Mouse (Mus musculus) CH12.LX (cell line): ENCODE results near the gene Yif1b. TPM values are rescaled to one million over a fixed set of nuclear protein-coding genes. Genes with fewer than 3 reads are reported as not detected.

Source experiments
- DNase-seq: peaks from one replicate; pipeline ENCODE4 v3.0.0-alpha.2; 2013; ENCODE audit errors: extremely low read depth
- H3K27ac ChIP-seq: 2 replicates; pipeline ENCODE4 v1.5.1; 2012; ENCODE audit warnings: low read depth, mild to moderate bottlenecking, control low read depth, moderate library complexity; ENCODE audit not compliant: insufficient read depth
- H3K27me3 ChIP-seq: replicated peaks from 2 replicates; pipeline ENCODE3; 2012; ENCODE audit warnings: inconsistent platforms
- H3K36me3 ChIP-seq, 2 experiments: replicated peaks in 1 of 2; 2 replicates each; pipeline versions ENCODE3 to v1.6.1; 2012; ENCODE audit warnings: inconsistent platforms in 1 of 2, low read length in 1 of 2, mild to moderate bottlenecking in 1 of 2, mixed read lengths in 1 of 2, moderate library complexity in 1 of 2; ENCODE audit not compliant: control insufficient read depth in 1 of 2, insufficient read depth in 1 of 2
- H3K4me1 ChIP-seq, 2 experiments: 2 replicates each; pipeline ENCODE4 v1.6.1; 2012; ENCODE audit warnings: inconsistent platforms in 1 of 2, moderate library complexity in 1 of 2; ENCODE audit not compliant: insufficient read depth in 2 of 2, control insufficient read depth in 1 of 2
- H3K4me2 ChIP-seq: 2 replicates; pipeline ENCODE4 v1.6.1; 2012; ENCODE audit warnings: low read depth, mild to moderate bottlenecking, control low read depth; ENCODE audit not compliant: poor library complexity, insufficient read depth, severe bottlenecking
- H3K4me3 ChIP-seq, 3 experiments: fragments of 150-350 bp in 1 of 3; sonication (generic) in 1 of 3; replicated peaks in 1 of 3; 2 replicates each; pipeline versions ENCODE3 to v1.5.1; 2011 to 2012; ENCODE audit warnings: low read depth in 2 of 3, low read length in 2 of 3, mild to moderate bottlenecking in 2 of 3, moderate library complexity in 2 of 3, control low read depth in 1 of 3, improper control_type of control experiment in 1 of 3, inconsistent platforms in 1 of 3, mixed read lengths in 1 of 3; ENCODE audit not compliant: poor library complexity in 1 of 3
- H3K79me2 ChIP-seq: replicated peaks from 2 replicates; pipeline ENCODE4 v1.6.1; 2012; ENCODE audit warnings: mild to moderate bottlenecking, moderate library complexity; ENCODE audit not compliant: control insufficient read depth, poor library complexity, insufficient read depth, severe bottlenecking; ENCODE audit errors: extremely low read depth
- H3K9ac ChIP-seq: 2 replicates; pipeline ENCODE4 v1.6.1; 2012; ENCODE audit warnings: low read depth, mild to moderate bottlenecking, control low read depth, moderate library complexity; ENCODE audit not compliant: insufficient read depth
- H3K9me3 ChIP-seq: replicated peaks from 2 replicates; pipeline ENCODE3; 2012; ENCODE audit warnings: low read length, inconsistent platforms, mixed read lengths
- CHD2 ChIP-seq: IDR thresholded peaks from 2 replicates; pipeline ENCODE4 v1.6.1; 2011; ENCODE audit warnings: low read length, improper control_type of control experiment
- E2F4 ChIP-seq: IDR thresholded peaks from 2 replicates; pipeline ENCODE4 v1.6.1; 2011; ENCODE audit warnings: low read depth, low read length, improper control_type of control experiment; ENCODE audit not compliant: insufficient replicate concordance
- ETS1 ChIP-seq: conservative IDR thresholded peaks from 2 replicates; pipeline ENCODE4 v1.6.1; 2012; ENCODE audit warnings: low read depth, mild to moderate bottlenecking, inconsistent platforms, low read length, improper control_type of control experiment, moderate library complexity
- GABPA ChIP-seq: IDR thresholded peaks from 2 replicates; pipeline ENCODE4 v1.6.1; 2012; ENCODE audit warnings: low read depth, low read length, improper control_type of control experiment, inconsistent platforms; ENCODE audit not compliant: insufficient replicate concordance
- IRF4 ChIP-seq: IDR thresholded peaks from 2 replicates; pipeline ENCODE4 v1.6.1; 2014; ENCODE audit warnings: low read depth, mild to moderate bottlenecking, inconsistent platforms, low read length, improper control_type of control experiment
- JUND ChIP-seq: conservative IDR thresholded peaks from 2 replicates; pipeline ENCODE4 v1.6.1; 2011; ENCODE audit warnings: low read depth, low read length, improper control_type of control experiment
- KAT2A ChIP-seq: IDR thresholded peaks from 2 replicates; pipeline ENCODE4 v1.6.1; 2012; ENCODE audit warnings: low read length, improper control_type of control experiment, inconsistent platforms; ENCODE audit not compliant: insufficient replicate concordance
- MAX ChIP-seq: IDR thresholded peaks from 2 replicates; pipeline ENCODE4 v1.6.1; 2011; ENCODE audit warnings: low read length, improper control_type of control experiment
- MEF2A ChIP-seq: IDR thresholded peaks from 2 replicates; pipeline ENCODE4 v1.6.1; 2014; ENCODE audit warnings: low read depth, mild to moderate bottlenecking, inconsistent platforms, low read length, improper control_type of control experiment, borderline replicate concordance
- MXI1 ChIP-seq: IDR thresholded peaks from 2 replicates; pipeline ENCODE4 v1.6.1; 2011; ENCODE audit warnings: mild to moderate bottlenecking, low read depth, low read length, improper control_type of control experiment
- NRF1 ChIP-seq: IDR thresholded peaks from 2 replicates; pipeline ENCODE4 v1.6.1; 2014; ENCODE audit warnings: low read depth, mild to moderate bottlenecking, inconsistent platforms, low read length, improper control_type of control experiment, moderate library complexity
- POLR2A ChIP-seq: IDR thresholded peaks from 2 replicates; pipeline ENCODE4 v1.6.1; 2011; ENCODE audit warnings: low read depth, mild to moderate bottlenecking, improper control_type of control experiment, low read length
- POLR2AphosphoS2 ChIP-seq: IDR thresholded peaks from 2 replicates; pipeline ENCODE4 v1.6.1; 2011; ENCODE audit warnings: low read depth, low read length, improper control_type of control experiment
- RAD21 ChIP-seq: IDR thresholded peaks from 2 replicates; pipeline ENCODE4 v1.6.1; 2011; ENCODE audit warnings: low read depth, mild to moderate bottlenecking, low read length, improper control_type of control experiment, moderate library complexity
- RCOR1 ChIP-seq: conservative IDR thresholded peaks from 2 replicates; pipeline ENCODE4 v1.6.1; 2012; ENCODE audit warnings: low read depth, mild to moderate bottlenecking, inconsistent platforms, low read length, improper control_type of control experiment
- SIN3A ChIP-seq: IDR thresholded peaks from 2 replicates; pipeline ENCODE4 v1.6.1; 2012; ENCODE audit warnings: low read length, improper control_type of control experiment, inconsistent platforms
- SMC3 ChIP-seq: IDR thresholded peaks from 2 replicates; pipeline ENCODE4 v1.6.1; 2011; ENCODE audit warnings: low read depth, low read length, improper control_type of control experiment
- TBP ChIP-seq: conservative IDR thresholded peaks from 2 replicates; pipeline ENCODE4 v1.6.1; 2011; ENCODE audit warnings: low read depth, low read length, improper control_type of control experiment
- UBTF ChIP-seq: IDR thresholded peaks from 2 replicates; pipeline ENCODE4 v1.6.1; 2012; ENCODE audit warnings: low read depth, mild to moderate bottlenecking, inconsistent platforms, low read length, improper control_type of control experiment, moderate library complexity
- USF1 ChIP-seq: IDR thresholded peaks from 2 replicates; pipeline ENCODE4 v1.6.1; 2014; ENCODE audit warnings: low read depth, mild to moderate bottlenecking, inconsistent platforms, low read length, improper control_type of control experiment
- USF2 ChIP-seq: conservative IDR thresholded peaks from 2 replicates; pipeline ENCODE4 v1.6.1; 2011; ENCODE audit warnings: low read depth, low read length, improper control_type of control experiment
- ZC3H11A ChIP-seq: IDR thresholded peaks from 2 replicates; pipeline ENCODE4 v1.6.1; 2012; ENCODE audit warnings: low read depth, mild to moderate bottlenecking, inconsistent platforms, low read length, improper control_type of control experiment
- ZMIZ1 ChIP-seq: IDR thresholded peaks from 2 replicates; pipeline ENCODE4 v1.6.1; 2012; ENCODE audit warnings: low read depth, mild to moderate bottlenecking, inconsistent platforms, low read length, improper control_type of control experiment
- ZNF384 ChIP-seq: IDR thresholded peaks from 2 replicates; pipeline ENCODE4 v1.6.1; 2012; ENCODE audit warnings: low read depth, low read length, improper control_type of control experiment, inconsistent platforms
- dilution Hi-C: fragments of 300-500 bp; cut with MboI; formaldehyde crosslinking; loops from 2 replicates; pipeline ENCODE4 v1.14.3; 2020; ENCODE audit warnings: low sequenced_read_pairs; ENCODE audit not compliant: extremely low pct_unique_long_range_greater_than_20kb, extremely low pct_ligation_motif_present
- in situ Hi-C: fragments of 300-500 bp; cut with MboI; formaldehyde crosslinking; loops from 3 replicates; pipeline ENCODE4 v1.14.3; 2019; ENCODE audit warnings: low sequenced_read_pairs, low pct_ligation_motif_present, low pct_unique_long_range_greater_than_20kb, mixed read lengths
- polyA plus RNA-seq: library from polyadenylated mRNA; unstranded; fragments of >175 nt; gene quantifications from 2 replicates; pipeline ENCODE4 v1.2.1, GENCODE M21; 2012; ENCODE audit warnings: low read depth; ENCODE audit not compliant: insufficient read length
- total RNA-seq, 2 experiments: library from RNA; depleted of rRNA; stranded (reverse); fragments of 300-350 nt in 1 of 2; fragments of >200 nt in 1 of 2; gene quantifications; 2 replicates each; pipeline ENCODE4 v1.2.3; 2012 to 2014

Yif1b gene
- total and polyA plus RNA-seq, 3 experiments: 63.0 to 99.4 (median 69.4) TPM

DNA sequence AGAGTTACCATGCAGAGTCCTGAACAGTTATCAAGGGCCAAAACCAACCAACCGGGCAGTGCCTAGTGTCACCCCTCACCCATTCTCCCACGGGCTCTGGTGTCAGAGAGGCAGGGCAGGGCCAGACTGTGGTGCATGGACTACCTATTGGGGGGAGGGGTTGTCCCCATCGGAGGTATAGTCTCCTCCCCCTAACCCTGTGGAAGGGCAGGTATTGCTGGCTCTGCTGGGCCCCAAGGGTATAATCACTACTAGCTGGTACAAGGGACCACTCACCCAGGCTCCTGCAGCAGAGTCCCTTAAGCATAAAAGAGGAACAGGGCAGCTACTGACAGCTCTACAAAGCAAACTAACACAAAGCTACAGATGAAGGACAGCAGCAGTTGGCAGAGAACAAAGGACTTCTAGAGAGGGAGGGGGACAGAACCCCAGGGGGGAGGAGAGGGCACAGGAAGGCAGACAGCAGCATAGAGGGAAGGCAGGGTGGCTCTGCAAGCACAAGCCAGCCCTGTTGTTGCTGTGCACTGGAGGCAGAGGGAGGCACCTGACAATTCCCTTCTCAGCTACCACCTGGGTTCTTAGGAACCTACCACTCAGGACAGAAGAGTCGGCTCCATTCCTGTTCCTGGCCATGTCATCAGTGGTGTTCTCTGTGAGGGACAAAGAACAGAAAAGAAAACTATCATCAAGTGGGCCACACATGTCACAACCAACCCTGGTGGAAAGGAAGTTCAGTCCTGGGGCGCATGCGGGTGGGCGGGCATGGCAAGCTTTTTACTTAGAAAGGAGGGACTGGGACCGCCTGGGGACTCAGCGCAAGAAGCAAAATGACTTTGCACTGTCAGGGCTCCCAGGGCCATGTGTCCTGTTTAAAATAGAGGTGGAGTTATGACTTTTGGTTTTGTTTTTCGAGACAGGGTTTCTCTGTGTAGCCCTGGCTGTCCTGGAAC, 21.9 kb downstream of the Yif1b start:
- Histone ChIP-seq H3K27ac (no peak overlapping the region), H3K9ac (no peak overlapping the region), H3K4me2 (no peak overlapping the region), H3K27me3 (no peaks in the 10 kb centered on the region), H3K9me3 (no peaks in the 10 kb centered on the region), H3K4me3 (no peak overlapping the region), H3K4me1 (peaks cover 9 to 68% of the 10 kb centered on the region in 2 experiments), H3K79me2 (no peaks in the 10 kb centered on the region), H3K36me3 (peaks cover 0 to 13% of the 10 kb centered on the region in 2 experiments)
- TF ChIP-seq CHD2 (no peak), IRF4 (no peak), TBP (no peak), POLR2A (no peak), SMC3 (no peak), KAT2A (no peak), ZNF384 (no peak), MXI1 (no peak), E2F4 (no peak), ZC3H11A (no peak), USF1 (no peak), ETS1 (no peak), POLR2AphosphoS2 (no peak), NRF1 (no peak), GABPA (no peak), SIN3A (no peak), RAD21 (no peak), RCOR1 (no peak), ZMIZ1 (no peak)
- in situ Hi-C loops (loop anchor here (5.0 kb wide), 1 partner anchor 32 kb away; no protein-coding TSS in a partner anchor), dilution Hi-C loops (no loop called here)
- DNase-seq: no peak

DNA sequence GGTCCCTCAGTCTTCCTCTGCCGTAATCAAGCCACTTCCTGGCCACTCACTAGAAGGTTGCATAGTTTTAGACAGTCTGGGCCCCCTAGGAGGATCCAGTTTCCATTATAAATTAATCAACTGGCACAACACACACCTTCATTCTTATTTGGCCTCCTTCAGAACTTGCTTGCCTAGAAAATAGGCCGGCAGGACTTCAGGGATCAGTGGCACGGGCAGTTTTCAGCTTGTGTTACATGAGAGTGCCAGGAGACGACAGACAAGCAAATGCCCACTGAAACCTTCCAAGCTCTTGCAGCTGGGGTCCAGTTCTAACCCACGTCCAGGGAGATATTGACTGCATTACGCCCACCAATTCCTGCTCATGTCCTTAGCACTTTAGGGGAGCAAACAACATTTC, 24.0 kb downstream of the Yif1b start:
- Histone ChIP-seq H3K79me2 (no peaks in the 10 kb centered on the region), H3K4me1 (peaks cover 8 to 78% of the 10 kb centered on the region in 2 experiments), H3K36me3 (peaks cover 0 to 10% of the 10 kb centered on the region in 2 experiments), H3K4me2 (no peak overlapping the region), H3K27ac (no peak overlapping the region), H3K9ac (no peak overlapping the region), H3K27me3 (no peaks in the 10 kb centered on the region), H3K9me3 (no peaks in the 10 kb centered on the region), H3K4me3 (no peak overlapping the region)
- in situ Hi-C loops: no loop called here
- dilution Hi-C loops: no loop called here
- DNase-seq: no peak
- TF ChIP-seq ZMIZ1 (no peak), ZC3H11A (no peak), MAX (no peak), USF2 (no peak), UBTF (no peak), SMC3 (no peak), RCOR1 (no peak), JUND (no peak), POLR2A (no peak), MEF2A (no peak)
